Mouse (Mus musculus) ES-E14 (cell line): ENCODE results near the gene Trappc6a. TPM values are rescaled to one million over a fixed set of nuclear protein-coding genes. Genes with fewer than 3 reads are reported as not detected.

Experiments used
- DNase-seq: peaks from one replicate; pipeline ENCODE4 v3.0.0-alpha.2; 2013; ENCODE audit warnings: low read depth, low spot score
- H3K27ac ChIP-seq: 2 replicates; pipeline ENCODE4 v1.5.1; 2012; ENCODE audit warnings: low read depth, mild to moderate bottlenecking, low read length, moderate library complexity, mixed read lengths; ENCODE audit not compliant: poor library complexity, insufficient read depth, severe bottlenecking
- H3K36me3 ChIP-seq: 2 replicates; pipeline ENCODE4 v1.6.1; 2012; ENCODE audit warnings: mild to moderate bottlenecking, low read length, moderate library complexity, mixed read lengths; ENCODE audit not compliant: control insufficient read depth, poor library complexity, insufficient read depth, severe bottlenecking
- H3K4me1 ChIP-seq, 2 experiments: fragments of 150-350 bp in 1 of 2; sonication (generic) in 1 of 2; 2 replicates each; pipeline ENCODE4 v1.6.1; 2012; ENCODE audit warnings: low read length in 2 of 2, mild to moderate bottlenecking in 1 of 2, mixed read lengths in 1 of 2; ENCODE audit not compliant: control insufficient read depth in 2 of 2, insufficient read depth in 2 of 2, poor library complexity in 1 of 2
- H3K4me3 ChIP-seq, 2 experiments: fragments of 150-350 bp in 1 of 2; sonication (generic) in 1 of 2; 2 replicates each; pipeline ENCODE4 v1.5.1; 2012; ENCODE audit warnings: low read length in 2 of 2, low read depth in 1 of 2, mild to moderate bottlenecking in 1 of 2, mixed read lengths in 1 of 2; ENCODE audit not compliant: insufficient read depth in 1 of 2, poor library complexity in 1 of 2, severe bottlenecking in 1 of 2
- H3K9ac ChIP-seq: 2 replicates; pipeline ENCODE4 v1.6.1; 2012; ENCODE audit warnings: low read depth, mild to moderate bottlenecking, low read length, mixed read lengths; ENCODE audit not compliant: poor library complexity, insufficient read depth, severe bottlenecking
- H3K9me3 ChIP-seq: fragments of 150-350 bp; sonication (generic); 2 replicates; pipeline ENCODE4 v1.6.1; 2012; ENCODE audit warnings: low read depth, mild to moderate bottlenecking, low read length; ENCODE audit not compliant: control insufficient read depth, insufficient read depth
- CHD2 ChIP-seq: IDR thresholded peaks from 2 replicates; pipeline ENCODE4 v1.6.1; 2014; ENCODE audit warnings: mild to moderate bottlenecking, low read depth, low read length, inconsistent platforms
- HCFC1 ChIP-seq: IDR thresholded peaks from 2 replicates; pipeline ENCODE4 v1.6.1; 2012; ENCODE audit warnings: low read length, inconsistent platforms, borderline replicate concordance; ENCODE audit not compliant: insufficient read depth
- MAFK ChIP-seq: IDR thresholded peaks from 2 replicates; pipeline ENCODE4 v1.6.1; 2014; ENCODE audit warnings: mild to moderate bottlenecking, low read depth, low read length, inconsistent platforms; ENCODE audit not compliant: insufficient read depth
- ZC3H11A ChIP-seq: IDR thresholded peaks from 2 replicates; pipeline ENCODE4 v1.6.1; 2012; ENCODE audit warnings: low read depth, mild to moderate bottlenecking, inconsistent platforms, low read length, borderline replicate concordance
- ZNF384 ChIP-seq: IDR thresholded peaks from 2 replicates; pipeline ENCODE4 v1.6.1; 2012; ENCODE audit warnings: low read depth, low read length, inconsistent platforms
- in situ Hi-C, 2 experiments: fragments of 600-800 bp; cut with MboI; formaldehyde crosslinking; loops; one replicate each; pipeline ENCODE4 v1.15.1; 2025; ENCODE audit warnings: low sequenced_read_pairs in 2 of 2, inconsistent platforms in 1 of 2; ENCODE audit not compliant: unreplicated experiment in 2 of 2
- total RNA-seq: library from RNA; depleted of rRNA; stranded (reverse); fragments of 300-350 nt; gene quantifications from 2 replicates; pipeline ENCODE4 v1.2.3, GENCODE M21; 2012; rRNA removed

Trappc6a gene
- 33.2 and 56.7 TPM in 2 replicates for total RNA-seq

DNA sequence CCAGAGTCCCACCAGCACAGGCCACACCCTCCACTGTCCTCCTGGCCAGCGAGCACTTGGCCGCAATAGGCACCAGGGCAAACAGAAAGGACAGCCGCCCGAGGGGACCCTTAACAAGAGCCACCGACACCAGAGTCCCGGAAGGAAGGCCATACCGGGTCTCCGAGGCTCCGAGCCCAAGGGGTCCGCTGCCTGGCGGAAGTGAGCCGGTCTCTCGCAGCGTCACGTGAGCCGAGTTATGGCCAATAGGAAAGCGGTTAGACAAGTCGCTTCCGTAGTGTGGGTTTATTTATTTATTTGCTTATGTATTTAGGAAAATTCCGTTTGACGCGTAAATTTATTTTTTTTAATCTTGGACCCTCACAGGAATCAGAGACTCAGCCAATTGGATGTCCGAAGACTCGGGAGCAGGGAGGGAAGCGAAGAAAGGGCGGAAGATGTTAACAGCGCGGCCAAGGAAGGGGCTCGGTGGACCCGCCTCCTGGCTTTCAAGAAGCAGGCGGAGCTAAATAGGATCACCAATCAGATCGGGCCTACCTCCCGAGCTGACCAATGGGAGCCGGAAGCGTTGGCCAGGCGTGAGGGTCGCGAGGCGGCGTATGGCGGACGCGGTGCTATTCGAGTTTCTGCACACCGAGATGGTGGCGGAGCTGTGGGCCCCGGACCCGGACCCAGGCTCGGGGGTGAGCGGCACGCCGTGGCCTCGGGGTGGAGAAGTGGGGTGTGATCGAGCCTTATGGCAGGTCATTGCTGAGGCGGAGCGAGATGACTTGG lies at the start of gene Trappc6a, which contains the start of gene Bloc1s3:
TSS of gene Trappc6a (plus strand) at position 246 of the 774 bp plus-strand sequence.
TSS of gene Bloc1s3 (minus strand) at position 218 of the 774 bp plus-strand sequence.
- Histone ChIP-seq H3K4me1 (peaks cover 0 to 8% of the 10 kb centered on the region in 2 experiments; a peak in 1 of 4 replicates), H3K27ac (0 out of 2 replicates have a peak within 1 kb of the TSS, but pooled peaks have one; percentile 22), H3K9me3 (no peaks in the 10 kb centered on the region), H3K9ac (peak within 1 kb of the TSS; percentile 86), H3K36me3 (no peaks in the 10 kb centered on the region), H3K4me3 (peak within 1 kb of the TSS; percentile 87 to 96)
- peak; percentile 91 for DNase-seq
- in situ Hi-C loops, result no loop called here
- TF ChIP-seq ZC3H11A (no peak), CHD2 (peak; percentile 65; the same call in 1 of the 2 replicates), HCFC1 (0 out of 2 replicates have a peak, but pooled peaks have one; percentile 39), MAFK (no peak), ZNF384 (no peak)

DNA sequence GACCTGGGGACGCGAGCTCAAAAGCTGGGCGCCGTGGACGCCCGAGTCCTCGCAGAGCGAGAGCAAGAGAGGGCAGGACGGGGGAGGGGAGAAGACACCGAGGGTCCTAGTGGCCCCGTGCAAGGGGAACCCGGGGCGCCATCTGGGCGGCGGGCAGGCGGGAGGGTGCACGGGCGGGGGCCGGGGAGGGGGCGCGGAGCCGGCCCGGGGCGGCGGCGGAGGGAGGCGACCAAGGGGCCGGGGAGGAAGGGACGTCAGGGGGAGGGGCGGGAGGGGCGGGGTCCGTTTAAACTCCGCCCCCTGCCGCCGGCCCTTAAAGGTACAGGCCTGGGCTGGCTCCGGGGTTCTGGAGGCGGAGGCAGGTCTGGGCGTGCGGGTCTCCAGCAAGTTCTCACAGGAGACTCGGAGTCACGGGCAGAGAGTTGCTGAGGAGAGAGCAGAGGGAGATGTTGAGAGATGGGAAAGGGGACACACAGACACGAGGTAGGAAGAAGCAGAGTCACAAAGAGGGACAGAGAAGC lies 49.5 kb upstream of the Trappc6a start, which contains the start of gene Mark4:
TSS of gene Mark4 (minus strand) at position 231 of the 521 bp plus-strand sequence.
- TF ChIP-seq HCFC1 (no peak; the same call in 1 of the 2 replicates), ZC3H11A (no peak)
- in situ Hi-C loops, result no loop called here

DNA sequence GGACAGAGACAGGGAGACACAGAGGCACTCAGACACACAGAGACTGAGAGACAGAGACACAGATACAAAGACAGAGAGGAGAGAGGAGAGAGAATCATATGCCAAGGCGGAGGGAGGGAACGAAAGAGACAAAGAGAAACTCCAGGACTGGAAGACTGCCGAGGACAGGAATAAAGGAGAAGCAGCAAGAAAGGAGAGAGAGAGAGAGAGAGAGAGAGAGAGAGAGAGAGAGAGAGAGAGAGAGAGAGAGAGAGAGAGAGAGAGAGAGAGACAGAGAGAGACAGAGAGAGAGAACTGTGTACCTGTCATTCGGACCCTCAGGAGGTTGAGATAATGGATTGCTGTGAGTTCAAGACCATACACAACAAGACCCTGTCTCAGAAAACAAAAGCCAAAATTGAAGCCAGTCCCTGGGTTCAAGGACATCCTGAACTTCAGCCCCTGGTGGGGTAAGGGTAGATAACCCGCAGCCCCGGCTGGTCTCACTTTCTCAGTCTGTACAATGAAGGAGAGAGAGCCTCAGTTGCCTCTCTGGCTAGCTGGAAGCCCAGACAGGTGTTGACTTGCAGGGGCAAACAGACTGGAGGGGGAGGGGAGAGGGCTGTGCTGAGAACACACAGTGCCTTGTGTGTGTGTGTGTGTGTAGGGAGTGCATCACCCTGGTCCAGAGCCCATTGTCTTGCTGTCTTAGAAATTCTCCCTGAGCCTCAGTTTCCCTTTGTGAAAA lies 48.9 kb upstream of the Trappc6a start:
- peak overlapping the region; percentile 33 to 52 for H3K4me3 ChIP-seq
- H3K27ac ChIP-seq, result no peak overlapping the region; the same call in 1 of the 2 replicates
- peaks cover 0 to 35% of the 10 kb centered on the region in 2 experiments; a peak in 2 of 4 replicates for H3K4me1 ChIP-seq
- H3K9me3 ChIP-seq, result no peaks in the 10 kb centered on the region
- in situ Hi-C loops, result no loop called here
- no peaks in the 10 kb centered on the region for H3K36me3 ChIP-seq
- no peak overlapping the region; the same call in 1 of the 2 replicates for H3K9ac ChIP-seq
- no peak for DNase-seq
- no peak for TF ChIP-seq ZNF384
- TF ChIP-seq CHD2, result no peak
- TF ChIP-seq MAFK, result no peak
- TF ChIP-seq ZC3H11A, result no peak
- TF ChIP-seq HCFC1, result no peak

More for the DNA sequence above, 49.5 kb upstream of the Trappc6a start, which contains the start of gene Mark4:
- peak; percentile 70 for DNase-seq
- Histone ChIP-seq H3K9ac (peak within 1 kb of the TSS; percentile 89), H3K36me3 (no peaks in the 10 kb centered on the region; the same call in 1 of the 2 replicates), H3K4me1 (peaks cover 0 to 35% of the 10 kb centered on the region in 2 experiments; a peak in 2 of 4 replicates), H3K9me3 (no peaks in the 10 kb centered on the region), H3K4me3 (peak within 1 kb of the TSS; percentile 94 to 99), H3K27ac (peak within 1 kb of the TSS; percentile 37; the same call in 1 of the 2 replicates)

DNA sequence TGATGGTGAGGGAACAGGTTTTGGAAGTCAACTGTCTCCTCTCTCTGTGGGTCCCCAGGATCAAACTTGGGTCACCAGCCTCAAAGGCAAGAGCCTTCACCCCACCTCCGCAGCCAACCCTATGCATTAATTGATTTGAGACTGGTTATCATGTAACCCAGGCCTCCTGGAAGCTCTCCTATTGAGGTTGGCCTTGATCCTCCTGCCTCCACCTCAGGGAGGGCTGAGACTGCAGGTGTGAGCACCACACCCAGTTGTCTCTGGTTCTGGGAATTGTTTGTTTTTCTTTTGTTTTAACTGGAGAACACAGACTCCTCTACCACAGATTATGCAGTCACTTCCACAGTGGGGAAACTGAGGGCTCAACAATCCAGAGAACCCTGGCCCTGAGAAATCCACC lies 47.7 kb upstream of the Trappc6a start:
- in situ Hi-C loops, result no loop called here
- Histone ChIP-seq H3K27ac (no peak overlapping the region), H3K9me3 (no peaks in the 10 kb centered on the region), H3K36me3 (no peaks in the 10 kb centered on the region), H3K9ac (no peak overlapping the region), H3K4me3 (no peak overlapping the region), H3K4me1 (peaks cover 2 to 36% of the 10 kb centered on the region in 2 experiments; a peak in 2 of 4 replicates)
- no peak for DNase-seq
- no peak for TF ChIP-seq HCFC1
- no peak for TF ChIP-seq CHD2
- TF ChIP-seq ZC3H11A, result no peak
- TF ChIP-seq ZNF384, result no peak
- TF ChIP-seq MAFK, result no peak
